Mouse (Mus musculus) G1E (cell line): ENCODE results near the gene Grem2. TPM values are rescaled to one million over a fixed set of nuclear protein-coding genes. Genes with fewer than 3 reads are reported as not detected.

ENCODE experiments used
- ATAC-seq: 2 replicates; pipeline ENCODE4 v1.8.0; 2016; ENCODE audit warnings: mild to moderate bottlenecking; ENCODE audit not compliant: insufficient number of reproducible peaks, poor library complexity, low FRiP score, severe bottlenecking; ENCODE audit errors: extremely low read depth
- DNase-seq: peaks from one replicate; pipeline ENCODE4 v3.0.0; 2012; ENCODE audit warnings: low spot score
- H3K27me3 ChIP-seq: 2 replicates; pipeline ENCODE4 v1.6.1; 2012; ENCODE audit warnings: mild to moderate bottlenecking, low read length, inconsistent platforms; ENCODE audit not compliant: insufficient read depth
- H3K36me3 ChIP-seq: replicated peaks from 2 replicates; pipeline ENCODE3; 2012; ENCODE audit warnings: mild to moderate bottlenecking, inconsistent platforms
- H3K4me1 ChIP-seq: 2 replicates; pipeline ENCODE4 v1.6.1; 2012; ENCODE audit warnings: low read depth, low read length, inconsistent platforms, mixed read lengths; ENCODE audit not compliant: insufficient read depth
- H3K4me3 ChIP-seq: 2 replicates; pipeline ENCODE4 v1.5.1; 2012; ENCODE audit warnings: low read depth, mild to moderate bottlenecking, inconsistent platforms, low read length, moderate library complexity, mixed read lengths
- H3K9me3 ChIP-seq: replicated peaks from 2 replicates; pipeline ENCODE4 v1.6.1; 2012; ENCODE audit warnings: inconsistent platforms
- CTCF ChIP-seq: IDR thresholded peaks from 2 replicates; pipeline ENCODE4 v1.5.1; 2012; ENCODE audit warnings: low read depth, low read length, inconsistent platforms, mixed read lengths
- GATA1 ChIP-seq: IDR thresholded peaks from 2 replicates; pipeline ENCODE4 v1.6.1; 2012; ENCODE audit warnings: borderline replicate concordance, low read length, inconsistent platforms, mixed read lengths
- GATA2 ChIP-seq: IDR thresholded peaks from 2 replicates; pipeline ENCODE4 v1.6.1; 2012; ENCODE audit warnings: low read depth, low read length, inconsistent platforms, borderline replicate concordance
- POLR2AphosphoS5 ChIP-seq: IDR thresholded peaks from 2 replicates; pipeline ENCODE4 v1.6.1; 2012; ENCODE audit warnings: low read depth, low read length, inconsistent platforms; ENCODE audit not compliant: insufficient replicate concordance
- TAL1 ChIP-seq: conservative IDR thresholded peaks from 2 replicates; pipeline ENCODE4 v1.6.1; 2012; ENCODE audit warnings: low read depth, low read length, inconsistent platforms, mixed read lengths
- polyA plus RNA-seq: library from polyadenylated mRNA; stranded (reverse); fragments of >175 nt; gene quantifications from 2 replicates; pipeline ENCODE4 v1.2.3, GENCODE M21; 2012
- total RNA-seq, 2 experiments: library from RNA; stranded (forward) in 1 of 2; stranded (reverse) in 1 of 2; fragments of 200-1000 nt in 1 of 2; fragments of >200 nt in 1 of 2; fragmentation: Nextera tagmentation in 1 of 2; gene quantifications; 2 replicates each; pipeline ENCODE4 v1.2.3; 2014 to 2017

The Grem2 gene
- total RNA-seq (2014; fragmentation: Nextera tagmentation) (not detected in 2 replicates), total RNA-seq (2017) (0.05 and 0.06 TPM in 2 replicates), polyA plus RNA-seq (not detected in 2 replicates)

- Histone ChIP-seq H3K9me3 (peaks cover 14% of the 10 kb centered on the region), H3K27me3 (no peaks in the 10 kb centered on the region; the same call in 1 of the 2 replicates), H3K4me1 (no peaks in the 10 kb centered on the region), H3K4me3 (no peak within 1 kb of the TSS), H3K36me3 (no peaks in the 10 kb centered on the region)
- no peak for TF ChIP-seq GATA1
- TF ChIP-seq CTCF = no peak
- TF ChIP-seq GATA2 = no peak
- no peak for TF ChIP-seq TAL1
- no peak for TF ChIP-seq POLR2AphosphoS5
- no peak for ATAC-seq
- DNase-seq = no peak
These were observed at the start of gene Grem2 for GRCm38 (mm10) chr1:174921298-174921955. Gene Grem2, minus strand, starts transcription at chr1:174921819.

GRCm38 (mm10) chr1:174959837-174960236 is 38.2 kb upstream of the Grem2 start:
- Histone ChIP-seq H3K4me1 (no peaks in the 10 kb centered on the region), H3K9me3 (peaks cover 19% of the 10 kb centered on the region), H3K4me3 (no peak overlapping the region), H3K36me3 (no peaks in the 10 kb centered on the region), H3K27me3 (no peaks in the 10 kb centered on the region)
- no peak for ATAC-seq
- DNase-seq = no peak
- TF ChIP-seq POLR2AphosphoS5 (no peak), GATA2 (no peak), CTCF (no peak)

- TF ChIP-seq POLR2AphosphoS5 (no peak), GATA1 (no peak), GATA2 (no peak), CTCF (no peak), TAL1 (no peak)
- no peaks in the 10 kb centered on the region for H3K4me1 ChIP-seq
- no peaks in the 10 kb centered on the region for H3K36me3 ChIP-seq
These were observed 9.5 kb upstream of the Grem2 start for GRCm38 (mm10) chr1:174931003-174931619.

GRCm38 (mm10) chr1:174929459-174930181 is 8.0 kb upstream of the Grem2 start:
- H3K4me3 ChIP-seq = no peak overlapping the region
- H3K27me3 ChIP-seq = no peaks in the 10 kb centered on the region
- DNase-seq (no peak), ATAC-seq (no peak)
- peaks cover 11% of the 10 kb centered on the region for H3K9me3 ChIP-seq
- TF ChIP-seq GATA2 (no peak), TAL1 (no peak), CTCF (no peak), POLR2AphosphoS5 (no peak), GATA1 (no peak)
- H3K4me1 ChIP-seq = no peaks in the 10 kb centered on the region
- no peaks in the 10 kb centered on the region for H3K36me3 ChIP-seq

More at GRCm38 (mm10) chr1:174931003-174931619, 9.5 kb upstream of the Grem2 start:
- H3K4me3 ChIP-seq = no peak overlapping the region
- H3K27me3 ChIP-seq = no peaks in the 10 kb centered on the region
- peaks cover 11% of the 10 kb centered on the region for H3K9me3 ChIP-seq
- ATAC-seq (no peak), DNase-seq (no peak)

- H3K36me3 ChIP-seq = no peaks in the 10 kb centered on the region
- DNase-seq (no peak), ATAC-seq (no peak)
- TF ChIP-seq CTCF (no peak), TAL1 (no peak), GATA1 (no peak), POLR2AphosphoS5 (no peak), GATA2 (no peak)
- peaks cover 18% of the 10 kb centered on the region for H3K9me3 ChIP-seq
- H3K4me3 ChIP-seq = no peak overlapping the region
- H3K27me3 ChIP-seq = no peaks in the 10 kb centered on the region; the same call in 1 of the 2 replicates
- no peaks in the 10 kb centered on the region for H3K4me1 ChIP-seq
These were observed 2.7 kb downstream of the Grem2 start for GRCm38 (mm10) chr1:174918949-174919348.

- no peaks in the 10 kb centered on the region; the same call in 1 of the 2 replicates for H3K27me3 ChIP-seq
- no peak for DNase-seq
- no peaks in the 10 kb centered on the region for H3K4me1 ChIP-seq
- H3K4me3 ChIP-seq = no peak overlapping the region
- H3K9me3 ChIP-seq = peaks cover 18% of the 10 kb centered on the region
- TF ChIP-seq CTCF (no peak), POLR2AphosphoS5 (no peak), GATA1 (no peak), GATA2 (no peak), TAL1 (no peak)
- ATAC-seq = no peak
- no peaks in the 10 kb centered on the region for H3K36me3 ChIP-seq
These were observed 3.3 kb downstream of the Grem2 start for GRCm38 (mm10) chr1:174918236-174918870.
